Mouse (Mus musculus) kidney, postnatal 25 days (tissue): ENCODE results near the gene Actrt1.

ENCODE experiments used
- DNase-seq, 2 experiments: peaks; one replicate each; pipeline ENCODE4 v3.0.0; 2021; ENCODE audit warnings: mixed read lengths in 2 of 2

Actrt1 gene

DNA sequence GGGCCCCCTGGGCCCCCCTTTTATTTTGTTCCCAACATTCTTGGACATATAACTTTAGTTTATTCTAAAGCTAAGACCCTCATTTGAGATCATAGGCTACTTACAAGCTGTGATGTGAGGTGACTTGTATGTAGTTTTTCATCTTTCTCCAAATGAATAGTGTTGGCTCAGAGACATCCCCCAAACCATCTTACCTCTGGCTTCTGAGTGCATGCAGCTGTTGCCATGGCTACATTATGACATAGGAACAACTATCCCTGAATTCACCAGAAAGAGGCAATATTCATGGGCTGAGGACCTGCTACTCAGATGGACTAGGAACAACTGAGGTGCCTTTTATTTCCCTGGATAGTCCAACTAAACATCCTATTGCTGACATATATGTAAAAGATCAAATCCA, at the start of gene Actrt1:
TSS of gene Actrt1 (plus strand) at position 301 of the 400 bp plus-strand sequence.
- no peak for DNase-seq

DNA sequence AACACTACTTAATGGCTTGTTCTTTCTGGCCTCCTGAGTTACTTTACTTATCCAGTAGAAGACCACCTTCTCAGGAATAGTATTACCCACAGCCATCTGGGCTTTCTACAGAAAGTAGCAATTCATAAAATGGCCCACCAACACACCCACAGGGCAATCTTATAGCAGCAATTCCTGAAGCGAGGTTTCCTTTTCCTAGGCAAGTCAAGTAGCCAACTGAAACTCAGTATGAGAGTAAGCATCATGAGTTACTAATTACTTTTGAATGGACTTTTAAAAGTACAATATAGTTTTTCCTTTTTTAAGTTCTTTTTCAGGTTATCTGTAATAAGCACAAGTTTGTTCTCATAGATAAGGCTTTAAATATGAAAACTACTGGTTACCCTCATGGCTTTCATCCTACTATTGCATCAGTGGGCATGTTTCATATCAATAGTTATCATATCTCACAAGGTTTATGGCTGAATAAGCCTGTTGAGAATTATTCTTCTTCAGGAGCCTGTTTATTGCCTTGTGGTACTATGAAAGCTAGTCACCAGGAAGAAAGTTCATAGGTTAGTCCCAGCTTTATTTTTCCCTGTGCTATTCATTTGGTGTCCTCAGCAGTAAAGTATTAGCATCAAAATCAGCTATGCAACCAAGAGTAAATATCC, 2.8 kb downstream of the Actrt1 start:
- DNase-seq: no peak
